Mouse (Mus musculus): ENCODE results near the gene Evi5l. TPM values are rescaled to one million over a fixed set of nuclear protein-coding genes. Genes with fewer than 3 reads are reported as not detected.

Gene Evi5l
- total RNA-seq (2021): 29.6 and 34.9 TPM in 2 replicates
- long read RNA-seq, experiment 1, transcript Evi5l-208 (19 exons, 3,728 nt): major isoform, 8 of 24 reads
- long read RNA-seq, experiment 1, partial matches to known transcripts: 3 of 24 reads
- long read RNA-seq, experiment 1, other reads (novel, unspliced or antisense): 7 of 24 reads
- long read RNA-seq, experiment 2, transcript Evi5l-208 (19 exons, 3,728 nt): major isoform, 8 of 28 reads
- long read RNA-seq, experiment 2, transcript Evi5l-203 (20 exons, 3,938 nt): major isoform, 8 of 28 reads
- long read RNA-seq, experiment 2, partial matches to known transcripts: 1 of 28 reads
- long read RNA-seq, experiment 2, other reads (novel, unspliced or antisense): 8 of 28 reads

DNA sequence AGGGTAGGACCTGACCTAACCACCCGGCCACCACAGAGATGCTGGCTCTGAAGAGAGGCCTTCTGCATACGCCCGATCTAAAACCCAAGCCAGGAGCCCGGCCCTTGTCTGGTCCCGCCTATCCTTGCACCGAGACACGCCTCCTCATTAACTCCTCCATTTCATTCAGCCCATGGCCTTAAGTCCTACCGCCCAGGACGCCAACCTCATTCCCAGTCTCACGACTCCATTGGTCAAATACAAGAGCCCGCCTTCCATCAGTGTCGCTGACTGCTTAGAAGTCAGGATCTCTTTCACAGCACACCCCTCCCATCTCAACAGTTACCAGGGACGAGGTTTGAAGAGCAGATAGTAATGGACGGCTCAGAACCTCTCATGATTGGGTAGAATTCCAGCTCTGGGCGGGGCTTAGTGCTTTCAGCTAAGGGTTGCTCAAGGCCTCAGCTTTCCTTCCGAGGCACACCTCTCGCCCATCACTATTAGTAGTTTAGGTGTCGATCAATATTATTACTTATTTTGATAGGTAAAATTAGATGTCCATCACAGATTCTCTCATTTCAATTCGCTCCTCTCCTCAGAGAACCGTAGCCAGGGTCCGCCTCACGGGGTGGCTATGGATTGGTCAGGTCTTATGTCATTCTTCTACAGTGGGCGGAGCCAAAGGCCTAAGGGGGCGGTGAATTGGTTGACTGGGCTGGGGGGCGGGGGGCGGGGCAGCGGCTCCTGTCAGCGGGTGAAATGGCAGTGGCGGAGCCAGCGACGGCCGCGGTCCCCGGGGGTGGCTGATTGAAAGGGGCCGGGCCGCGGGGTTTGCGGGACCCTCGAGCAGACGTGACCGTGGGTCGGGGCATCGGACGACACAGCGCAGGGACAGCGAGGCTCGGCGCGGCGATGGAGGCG is at the start of gene Evi5l:
Evi5l (plus strand) TSS at position 716 of the 900 bp plus-strand sequence.
- DNase-seq: peak; percentile 98

DNA sequence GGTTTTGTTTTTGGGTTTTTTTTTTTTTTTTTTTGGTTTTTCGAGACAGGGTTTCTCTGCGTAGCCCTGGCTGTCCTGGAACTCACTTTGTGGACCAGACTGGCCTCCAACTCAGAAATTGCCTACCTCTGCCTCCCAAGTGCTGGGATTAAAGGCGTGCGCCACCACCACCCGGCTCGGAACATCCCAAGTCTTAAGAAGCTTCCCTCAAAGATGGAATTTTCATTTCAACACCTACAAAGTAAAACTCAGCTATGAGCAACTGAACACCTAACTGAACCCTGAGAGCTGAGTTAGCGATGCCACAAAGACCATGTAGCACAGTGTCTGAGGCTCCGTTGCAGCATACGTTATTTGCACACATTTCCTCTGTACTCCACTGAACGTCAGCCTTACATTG is 32.6 kb upstream of the Evi5l start, which contains the start of gene Cd209g:
Cd209g (plus strand) TSS at position 301 of the 400 bp plus-strand sequence.
- no peak for DNase-seq

DNA sequence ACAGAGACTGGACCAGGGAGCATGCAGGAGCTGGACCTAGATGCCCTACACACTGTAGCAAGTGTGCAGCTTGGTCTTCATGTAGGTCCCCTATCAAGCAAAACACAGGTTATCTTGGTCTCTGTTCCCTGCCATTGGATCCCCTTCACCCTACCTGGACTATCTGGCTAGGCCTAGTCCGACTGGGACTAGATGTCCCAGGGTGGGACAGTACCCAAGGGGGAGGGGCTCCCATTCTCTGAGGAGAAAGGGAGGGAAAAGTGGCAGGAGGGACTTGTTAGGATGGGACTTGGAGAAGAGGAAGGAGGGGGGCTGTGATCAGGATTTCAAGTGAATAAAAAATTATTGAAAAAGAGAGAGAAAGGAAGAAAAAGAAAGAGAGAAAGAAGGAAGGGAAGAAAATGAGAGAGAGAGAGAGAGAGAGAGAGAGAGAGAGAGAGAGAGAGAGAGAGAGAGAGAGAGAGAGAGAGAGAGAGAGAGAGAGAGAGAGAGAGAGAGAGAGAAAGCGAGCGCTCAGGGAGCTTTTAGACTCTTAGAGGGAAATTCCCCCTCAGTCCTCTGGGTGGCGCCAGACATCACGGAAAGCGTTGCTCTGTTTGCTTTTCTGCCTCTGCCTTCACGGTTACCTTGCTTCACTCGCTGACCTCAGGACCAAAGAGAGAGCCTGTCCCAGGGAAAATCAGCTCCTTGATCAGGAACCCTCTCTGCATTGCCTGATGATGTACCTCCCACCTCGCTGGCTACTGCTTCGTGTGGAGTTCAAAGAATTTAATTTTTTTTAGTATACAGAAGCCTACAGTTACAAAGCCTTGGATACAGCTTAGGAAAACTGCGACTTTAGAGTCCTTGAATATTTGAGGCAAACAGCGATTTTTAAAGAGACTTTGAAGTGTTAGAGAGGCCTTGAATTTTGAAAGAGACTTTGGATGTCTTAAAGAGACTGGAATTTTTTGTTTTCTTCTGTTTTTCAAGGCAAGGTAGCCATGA is 26.4 kb upstream of the Evi5l start:
- peak; percentile 85 for DNase-seq

DNA sequence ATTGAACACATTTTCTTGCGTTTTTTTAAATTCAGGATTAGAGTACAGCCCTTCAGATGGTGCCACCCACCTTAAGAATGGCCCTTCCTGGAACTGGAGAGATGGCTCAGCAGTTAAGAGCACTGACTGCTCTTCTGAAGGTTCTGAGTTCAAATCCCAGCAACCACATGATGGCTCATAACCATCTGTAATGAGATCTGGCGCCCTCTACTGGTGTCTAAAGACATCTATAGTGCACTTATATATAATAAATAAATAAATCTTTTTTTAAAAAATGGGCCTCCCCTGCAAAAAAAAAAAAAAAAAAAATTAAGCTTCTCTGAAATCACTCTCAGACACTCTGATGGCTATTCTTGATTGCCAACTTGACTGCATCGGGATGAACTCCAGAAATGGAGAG is 24.6 kb upstream of the Evi5l start:
- no peak for DNase-seq

DNA sequence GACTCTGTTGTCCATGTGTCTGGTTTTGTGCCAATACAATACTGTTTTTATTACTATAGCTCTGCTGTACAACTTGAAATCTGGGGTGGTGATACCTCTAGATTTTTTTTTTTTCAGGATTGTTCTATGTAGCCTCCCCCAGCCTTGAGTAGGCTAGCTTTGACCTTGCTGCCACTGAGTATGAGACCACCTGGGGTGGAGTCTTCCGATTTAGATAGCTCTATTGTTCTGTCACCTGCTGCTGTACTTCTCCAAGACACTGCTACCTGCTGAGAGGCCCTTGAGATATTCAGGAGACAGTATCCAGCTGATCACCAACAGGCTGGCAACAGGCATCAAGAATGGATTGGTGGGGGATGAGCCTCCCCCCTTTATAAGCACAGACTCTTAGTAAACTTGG is 19.1 kb upstream of the Evi5l start:
- DNase-seq: no peak

DNA sequence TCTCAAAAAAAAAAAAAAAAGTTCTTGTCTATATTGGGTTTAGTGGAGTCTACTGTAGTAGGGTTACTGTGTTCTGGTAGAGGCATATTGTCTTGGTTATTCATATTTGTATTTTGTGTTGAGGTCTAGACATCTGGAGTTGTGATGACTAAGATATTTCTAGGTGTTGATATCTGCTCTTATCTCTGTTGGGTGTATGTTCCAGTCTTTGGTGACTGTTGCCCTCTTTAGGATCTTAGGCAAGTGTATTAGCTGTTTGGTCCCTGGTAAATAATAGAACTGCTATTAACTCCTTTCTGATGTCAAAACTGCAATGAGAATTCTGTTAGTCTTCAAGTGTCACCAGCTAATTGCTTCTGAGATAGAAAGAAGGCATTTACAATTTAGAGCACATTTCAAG is 11.5 kb upstream of the Evi5l start:
- no peak for DNase-seq

DNA sequence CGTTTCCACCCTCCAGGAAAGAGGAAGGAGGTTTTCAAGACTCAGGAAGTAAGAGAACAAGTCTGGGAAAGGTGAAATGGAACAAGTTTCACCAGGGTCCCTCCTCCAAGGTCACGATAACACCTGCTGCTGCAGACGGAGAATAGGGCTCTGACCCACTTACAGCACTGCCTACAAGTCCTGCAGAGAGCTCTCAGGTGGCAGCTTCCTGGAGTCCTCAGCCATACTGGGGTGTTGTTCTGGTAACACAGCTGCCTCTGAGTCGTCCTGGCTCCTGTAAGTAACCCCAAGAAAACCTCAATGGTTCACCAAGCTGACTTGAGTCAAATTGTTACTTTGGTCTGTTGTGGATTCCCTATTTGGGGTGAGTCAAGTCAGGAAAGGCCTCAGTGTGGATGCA is 3.6 kb upstream of the Evi5l start:
- no peak for DNase-seq

DNA sequence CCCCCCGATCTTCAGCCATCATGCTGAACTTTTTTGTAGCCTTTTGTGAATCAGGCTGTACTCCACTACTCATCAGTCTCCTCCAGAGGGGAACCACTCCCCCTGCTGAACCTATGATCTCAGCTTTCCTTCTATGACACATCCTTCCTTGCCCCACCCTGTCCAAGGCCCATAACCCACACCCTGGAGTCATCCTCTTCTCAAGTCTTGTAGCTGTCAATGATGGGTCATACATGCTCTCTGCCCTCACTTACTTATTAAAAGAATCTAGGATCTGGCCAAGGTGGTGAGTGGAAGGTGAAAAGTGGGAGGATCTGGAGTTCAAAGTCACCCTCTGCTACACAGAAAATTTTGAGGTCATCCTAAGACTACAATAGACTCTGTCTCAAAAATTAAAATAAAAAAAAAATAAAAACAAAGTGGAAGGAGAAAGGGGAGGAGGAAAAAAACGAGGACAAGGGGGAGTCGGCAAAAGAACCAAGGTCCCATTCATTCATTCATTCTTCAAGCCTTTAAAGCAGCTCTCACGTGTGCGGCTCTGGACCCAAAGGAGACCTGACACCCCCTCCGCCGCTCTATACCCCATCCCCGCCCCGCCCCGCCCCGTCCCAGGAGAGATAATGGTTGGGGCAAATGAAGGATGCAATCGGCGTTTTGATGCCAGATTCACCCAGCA is 1.1 kb upstream of the Evi5l start:
- peak; percentile 28 for DNase-seq

DNA sequence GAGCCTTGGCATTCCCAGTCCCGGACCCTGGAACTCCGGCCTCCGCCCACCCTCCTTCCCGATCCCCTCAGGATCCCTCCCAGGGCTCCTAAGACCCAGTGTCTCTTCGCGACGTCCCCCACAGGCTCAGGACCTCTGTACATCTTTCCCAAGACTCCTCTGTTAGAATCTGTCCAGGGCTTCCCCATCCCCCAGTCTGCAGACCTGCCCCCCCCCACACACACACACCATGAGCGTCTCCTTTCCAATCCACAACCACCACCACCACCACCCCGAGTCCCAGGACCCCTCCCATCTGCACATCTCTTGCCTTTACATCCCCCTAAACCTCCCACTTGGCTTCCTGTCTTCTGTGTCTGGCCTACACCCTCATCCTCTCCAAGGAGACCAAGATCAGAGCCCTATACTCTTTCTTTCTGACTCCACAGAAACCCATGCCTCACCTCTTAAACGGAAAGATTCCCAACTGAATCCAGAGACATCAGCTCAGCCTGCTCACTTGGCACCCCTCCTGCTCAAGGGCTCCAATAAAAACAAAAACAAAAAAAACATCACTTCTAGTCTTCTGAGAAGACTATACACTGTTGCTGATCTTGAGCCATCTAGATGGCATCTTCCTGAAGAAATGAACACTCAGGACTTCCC is 636 bp downstream of the Evi5l start:
- peak; percentile 14 for DNase-seq

DNA sequence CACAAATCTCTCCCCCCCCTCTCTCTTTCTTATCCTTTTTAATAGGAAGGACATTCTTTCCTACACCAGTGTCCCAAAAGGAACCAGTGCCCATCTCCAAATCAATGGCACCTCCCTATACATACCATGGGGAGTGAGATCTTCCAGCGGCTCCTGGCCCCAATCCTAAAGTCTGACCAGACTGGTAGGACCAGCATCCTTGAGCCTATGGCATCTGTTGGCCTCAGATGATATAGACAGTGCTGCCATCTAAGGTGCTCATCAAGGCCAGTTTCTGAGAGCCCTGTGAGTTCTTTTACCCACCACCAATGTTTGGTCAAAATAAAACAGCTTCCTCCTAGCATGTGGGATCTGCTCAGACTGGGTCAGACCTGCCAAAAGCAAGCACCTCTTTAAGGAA is 1.6 kb downstream of the Evi5l start:
- no peak for DNase-seq

DNA sequence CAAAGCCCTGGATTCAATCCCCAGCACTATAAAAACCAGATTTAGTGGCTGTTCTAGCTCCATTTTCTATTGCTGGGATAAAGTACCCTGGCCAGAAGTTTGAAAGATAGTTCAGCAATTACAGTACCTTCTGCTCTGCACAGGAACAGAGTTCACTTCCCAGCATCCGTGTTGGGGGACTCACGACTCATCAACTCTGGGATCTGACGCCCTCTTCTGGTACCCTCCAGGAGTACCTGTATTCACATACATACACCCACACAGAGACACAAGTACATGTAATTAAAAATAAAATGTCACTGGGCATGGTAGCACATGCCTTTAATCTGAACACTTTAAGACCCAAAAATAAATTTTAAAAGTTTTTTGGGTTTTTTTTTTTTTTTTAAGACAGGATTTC is 6.1 kb downstream of the Evi5l start:
- no peak for DNase-seq

DNA sequence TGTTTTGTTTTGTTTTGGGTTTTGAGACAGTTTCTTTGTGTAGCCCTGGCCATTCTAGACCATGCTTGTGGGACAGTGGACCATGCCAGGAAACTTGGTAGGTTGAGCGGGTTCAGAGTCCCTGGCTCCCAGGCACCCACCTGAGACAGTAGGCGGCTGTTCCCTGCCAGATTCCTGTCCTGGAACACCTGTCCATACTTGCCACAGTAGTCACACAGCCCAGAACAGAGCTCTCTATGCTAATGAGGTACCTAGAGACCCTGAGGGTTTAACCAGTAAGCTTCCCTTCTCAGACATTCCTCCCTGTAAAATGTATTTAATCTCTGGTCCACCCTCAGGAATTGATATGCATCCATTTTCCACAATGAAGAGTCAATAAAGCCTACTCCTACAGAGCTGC is 7.7 kb downstream of the Evi5l start:
- DNase-seq: no peak

DNA sequence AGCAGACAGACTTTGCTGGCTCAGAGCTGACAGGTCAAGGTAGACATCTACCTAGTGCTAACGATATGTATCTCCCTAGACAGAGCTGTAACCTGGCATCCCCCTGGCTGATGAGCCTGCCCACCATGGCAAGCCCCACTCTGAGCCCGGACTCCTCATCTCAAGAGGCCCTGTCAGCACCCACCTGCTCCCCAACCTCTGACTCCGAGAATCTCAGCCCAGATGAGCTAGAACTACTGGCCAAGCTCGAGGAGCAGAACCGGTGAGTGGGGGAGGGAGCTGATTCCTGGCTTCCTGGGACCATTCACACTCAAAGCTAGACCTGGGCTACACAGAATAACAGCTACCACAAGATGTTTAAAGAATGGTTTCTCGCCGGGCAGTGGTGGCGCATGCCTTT is 17.0 kb downstream of the Evi5l start:
- DNase-seq: no peak

DNA sequence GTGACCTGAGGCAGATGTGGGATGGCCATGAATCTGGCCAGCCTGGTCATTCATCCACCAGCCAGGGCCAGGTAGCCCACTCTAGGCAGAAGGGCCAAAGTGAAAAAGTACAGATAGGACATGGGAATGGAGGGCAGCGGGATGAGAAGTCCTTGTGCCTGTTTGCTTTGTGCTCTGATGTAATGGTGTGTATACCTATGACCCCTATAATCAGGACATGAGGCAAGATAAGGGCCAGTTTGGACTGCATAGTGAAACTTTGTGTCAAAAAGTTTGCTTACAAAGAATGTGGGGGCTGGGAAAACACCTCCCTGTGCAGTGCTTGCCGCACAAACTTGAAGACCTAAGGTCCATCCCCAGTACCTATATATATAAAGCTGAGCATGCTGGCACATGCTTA is 19.8 kb downstream of the Evi5l start:
- no peak for DNase-seq

DNA sequence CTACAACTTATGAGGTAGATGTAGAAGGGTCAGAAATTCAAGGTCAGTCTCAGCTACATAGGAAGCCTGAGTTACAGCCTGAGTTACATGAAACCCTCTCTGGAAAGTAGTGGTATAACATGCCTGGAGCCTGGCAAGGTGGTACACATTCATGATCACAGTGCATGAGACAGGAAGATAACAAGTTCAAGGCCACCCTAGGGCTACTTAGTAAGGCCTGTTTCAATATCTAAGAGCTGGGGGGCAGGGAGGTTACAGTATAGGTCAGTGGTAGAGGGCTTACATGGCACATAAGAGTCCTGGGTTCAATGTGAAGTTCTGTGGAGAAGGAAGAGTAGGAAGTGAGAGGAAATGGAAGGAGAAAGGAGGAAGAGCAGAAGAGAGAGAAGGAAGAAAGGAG is 22.2 kb downstream of the Evi5l start:
- DNase-seq: no peak

DNA sequence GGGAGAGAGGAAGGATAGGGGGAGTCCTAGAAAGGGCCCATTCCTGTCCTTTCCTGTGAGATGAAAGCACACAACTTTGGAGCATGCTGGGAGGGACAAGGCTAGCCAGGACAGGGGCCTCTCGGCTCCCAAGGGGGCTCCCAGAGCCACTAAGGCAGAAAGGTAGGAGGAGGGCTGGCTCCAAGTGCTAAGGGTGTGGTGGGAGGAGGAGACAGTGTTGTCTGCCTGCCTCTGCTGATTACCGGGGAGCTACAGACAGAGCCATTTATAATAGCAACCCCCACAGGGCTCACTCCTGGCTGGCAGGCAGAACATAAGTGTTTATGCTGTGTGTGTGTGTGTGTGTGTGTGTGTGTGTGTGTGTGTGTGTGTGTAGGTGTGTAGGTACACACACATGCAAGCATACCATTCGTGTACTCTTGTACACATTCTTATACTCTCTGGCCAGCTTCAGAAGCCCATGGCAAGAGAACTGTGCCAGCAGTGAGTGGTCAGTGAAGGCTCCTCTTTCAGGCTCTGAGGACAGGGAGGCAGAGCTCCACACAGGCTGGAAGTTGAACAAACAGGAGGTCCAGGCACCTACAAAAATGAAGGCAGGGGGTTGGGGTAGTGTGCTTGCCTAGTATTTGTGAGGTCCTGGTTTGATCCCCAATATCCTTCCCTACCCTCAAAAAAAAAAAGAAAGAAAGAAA is 22.8 kb downstream of the Evi5l start:
- no peak for DNase-seq

DNA sequence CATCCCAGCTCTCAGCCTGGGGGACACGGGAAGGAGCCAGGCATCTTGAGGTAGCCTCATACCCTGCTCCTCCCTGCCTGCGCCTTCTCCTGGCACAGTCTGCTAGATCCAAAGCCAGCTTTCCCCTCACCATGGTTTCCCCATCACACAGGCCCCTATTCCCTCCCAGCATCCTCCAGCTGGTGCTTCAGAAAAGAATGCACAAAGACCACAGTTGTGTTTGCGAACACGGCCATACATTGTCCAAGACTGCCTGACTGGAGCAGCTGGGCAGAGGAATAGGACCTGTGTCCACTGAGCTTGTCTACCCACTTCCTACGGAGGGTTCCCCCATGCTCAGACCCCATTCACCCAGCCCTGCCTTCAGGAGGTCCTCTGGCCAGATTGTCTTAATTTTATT is 25.9 kb downstream of the Evi5l start:
- no peak for DNase-seq

DNA sequence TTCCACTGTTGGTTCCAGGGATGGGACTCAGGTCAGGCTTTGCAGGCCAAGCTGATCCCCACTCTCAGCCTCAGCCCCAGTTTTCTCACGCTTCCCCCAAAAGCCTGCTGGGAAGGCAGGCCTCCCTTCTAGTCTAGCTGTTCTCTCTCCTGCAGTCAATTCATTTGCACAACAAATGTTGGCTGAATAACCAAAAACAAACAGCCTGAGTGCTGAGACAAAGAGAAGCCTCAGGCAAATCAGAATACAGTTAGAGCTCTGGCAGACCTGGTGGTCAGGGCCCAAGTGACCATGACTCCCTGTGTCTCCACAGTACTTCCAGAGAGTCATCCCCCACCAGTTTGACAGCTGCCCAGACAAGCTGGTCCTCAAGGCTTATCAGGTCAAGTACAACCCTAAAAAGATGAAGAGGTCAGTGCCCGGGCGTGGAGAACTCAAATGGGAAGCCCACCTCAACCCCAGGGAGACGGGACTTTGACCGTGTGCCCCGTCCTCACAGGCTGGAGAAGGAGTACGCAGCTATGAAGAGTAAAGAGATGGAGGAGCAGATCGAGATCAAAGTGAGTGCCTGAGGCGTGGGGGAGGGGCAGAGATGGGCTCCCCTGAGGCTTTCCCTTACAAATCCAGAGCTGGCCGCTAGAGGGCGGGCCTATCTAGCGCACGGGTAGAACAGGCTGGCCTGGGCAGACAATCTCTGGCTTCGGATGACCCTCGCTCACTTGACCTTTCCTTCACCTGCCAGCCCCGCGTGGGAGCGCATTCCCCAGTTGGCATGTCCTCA is 26.6 kb downstream of the Evi5l start:
- peak; percentile 94 for DNase-seq

DNA sequence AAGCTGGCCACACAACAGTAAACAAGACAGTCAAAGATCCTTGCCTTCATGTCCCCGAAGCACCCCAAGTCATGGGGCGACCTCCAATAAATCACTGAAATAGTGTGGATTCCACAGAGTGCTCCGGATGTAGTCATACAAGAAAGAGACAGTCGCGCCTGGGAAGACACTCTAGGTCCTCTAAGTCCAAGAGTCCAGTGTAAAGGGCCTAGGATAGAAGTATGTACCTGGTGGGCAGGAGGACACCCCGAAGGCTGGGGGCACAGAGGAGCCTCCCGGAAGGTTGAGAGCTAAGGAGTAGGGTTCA is 27.2 kb downstream of the Evi5l start:
- DNase-seq: no peak

DNA sequence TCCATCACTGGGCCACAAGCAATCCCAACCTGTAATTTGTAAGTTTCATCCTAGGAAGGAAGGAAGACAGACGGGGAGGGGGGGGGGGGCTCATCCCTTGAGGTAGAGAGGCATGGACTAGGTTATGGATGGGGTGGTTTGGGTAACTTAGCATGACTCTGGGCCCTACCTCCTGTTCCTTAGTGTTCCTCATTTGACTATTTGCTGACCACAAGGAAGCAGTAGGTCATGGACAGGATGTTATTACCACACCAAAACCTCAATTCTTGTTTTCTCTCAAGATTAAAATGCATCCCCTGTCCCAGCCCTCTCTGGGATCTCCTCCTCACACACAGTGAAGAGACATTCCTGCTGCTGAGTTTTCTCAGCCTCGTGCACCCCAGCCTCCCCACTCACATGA is 35.0 kb downstream of the Evi5l start:
- no peak for DNase-seq

All from adrenal gland, postnatal 14 days (tissue).